Mouse (Mus musculus) adrenal gland, adult 2 months (tissue): ENCODE measurements around the gene Zfp536. TPM values are rescaled to one million over a fixed set of nuclear protein-coding genes. Genes with fewer than 3 reads are reported as not detected.
A peak's percentile ranks its signal among the peaks of the same experiment; 100 is the strongest.

ENCODE experiments used
- DNase-seq: peaks from one replicate; pipeline ENCODE4 v3.0.0; 2021
- polyA plus RNA-seq: library from polyadenylated mRNA; depleted of rRNA; stranded (reverse); fragments of >200 nt; gene quantifications from 2 replicates; pipeline ENCODE4 v1.2.3, GENCODE M21; 2012; rRNA removed
- total RNA-seq, 2 experiments: library from RNA; stranded (reverse); gene quantifications; 2 replicates each; pipeline ENCODE4 v1.2.3; 2021

The Zfp536 gene
- total and polyA plus RNA-seq, 3 experiments, result 1.00 to 8.4 (median 5.2) TPM

GRCm38 (mm10) chr7:37473311-37474084 lies 299.9 kb downstream of the Zfp536 start:
- no peak for DNase-seq

GRCm38 (mm10) chr7:37471726-37472125 lies 301.7 kb downstream of the Zfp536 start:
- no peak for DNase-seq

GRCm38 (mm10) chr7:37466477-37467243 lies 306.8 kb downstream of the Zfp536 start:
- DNase-seq, result no peak

- DNase-seq, result peak; percentile 14
Observed at GRCm38 (mm10) chr7:37464186-37464721, 309.2 kb downstream of the Zfp536 start.

- DNase-seq, result no peak
Observed at GRCm38 (mm10) chr7:37447523-37447922, 325.9 kb downstream of the Zfp536 start.

- no peak for DNase-seq
Observed at GRCm38 (mm10) chr7:37439912-37440311, 333.5 kb downstream of the Zfp536 start.

- DNase-seq, result no peak
Observed at GRCm38 (mm10) chr7:37439117-37439844, 334.2 kb downstream of the Zfp536 start.

GRCm38 (mm10) chr7:37437887-37438286 lies 335.6 kb downstream of the Zfp536 start:
- DNase-seq, result no peak

GRCm38 (mm10) chr7:37433156-37433555 lies 340.3 kb downstream of the Zfp536 start:
- no peak for DNase-seq

- no peak for DNase-seq
Observed at GRCm38 (mm10) chr7:37431471-37431870, 342.0 kb downstream of the Zfp536 start.

GRCm38 (mm10) chr7:37426061-37426460 lies 347.4 kb downstream of the Zfp536 start:
- no peak for DNase-seq

GRCm38 (mm10) chr7:37422966-37423365 lies 350.5 kb downstream of the Zfp536 start:
- DNase-seq, result no peak

Other genes starting within 250 kb of the Zfp536 start
- gene Uri1, start 249.9 kb upstream of the Zfp536 start, total RNA-seq, result 10 to 100 TPM; 44.6 to 56.9 TPM
- 11.8 and 13.0 TPM in 2 replicates for gene Uri1, start 249.9 kb upstream of the Zfp536 start, polyA plus RNA-seq